Mouse (Mus musculus): ENCODE data around the gene Hpse2.

GRCm38 (mm10) chr19:43243993-43244392, 144.2 kb downstream of the Hpse2 start:
- TF ChIP-seq CTCF (conservative IDR thresholded peaks at IDR 0.05; ENCODE audit: low read length) (no peak), POU5F1 (IDR thresholded peaks at IDR 0.05; ENCODE audit: borderline replicate concordance, low read length) (no peak)

Measured in E14TG2a.4 (cell line).